Mouse (Mus musculus) forebrain, embryonic 16.5 days (tissue): ENCODE data around the gene Mitf. TPM values are rescaled to one million over a fixed set of nuclear protein-coding genes. Genes with fewer than 3 reads are reported as not detected.

Source experiments
- ATAC-seq: fragments of 200-750 bp; cut with Nextera tagmentation; 2 replicates; pipeline ENCODE4 v1.8.0; 2017; ENCODE audit warnings: mild to moderate bottlenecking, moderate library complexity
- H3K27ac ChIP-seq: fragments of 300-500 bp; sonication (generic); 2 replicates; pipeline ENCODE4 v1.5.1; 2014; ENCODE audit warnings: low read length, control low read depth
- H3K27me3 ChIP-seq: fragments of 300-500 bp; sonication (generic); replicated peaks from 2 replicates; pipeline ENCODE4 v1.6.1; 2014; ENCODE audit warnings: low read length; ENCODE audit not compliant: control insufficient read depth, insufficient read depth
- H3K36me3 ChIP-seq: fragments of 300-500 bp; sonication (generic); 2 replicates; pipeline ENCODE4 v1.6.1; 2014; ENCODE audit not compliant: control insufficient read depth, insufficient read depth
- H3K4me1 ChIP-seq: fragments of 300-500 bp; sonication (generic); replicated peaks from 2 replicates; pipeline ENCODE4 v1.6.1; 2014; ENCODE audit warnings: low read length; ENCODE audit not compliant: control insufficient read depth, insufficient read depth
- H3K4me2 ChIP-seq: fragments of 300-500 bp; sonication (generic); 2 replicates; pipeline ENCODE4 v1.6.1; 2014; ENCODE audit warnings: mild to moderate bottlenecking, low read length, control low read depth
- H3K4me3 ChIP-seq: fragments of 300-500 bp; sonication (generic); replicated peaks from 2 replicates; pipeline ENCODE4 v1.5.1; 2014; ENCODE audit warnings: mild to moderate bottlenecking, low read length, control low read depth
- H3K9ac ChIP-seq: fragments of 300-500 bp; sonication (generic); replicated peaks from 2 replicates; pipeline ENCODE4 v1.6.1; 2014; ENCODE audit warnings: low read depth, low read length, control low read depth
- H3K9me3 ChIP-seq: fragments of 300-500 bp; sonication (generic); 2 replicates; pipeline ENCODE4 v1.6.1; 2016; ENCODE audit warnings: low read length; ENCODE audit not compliant: control insufficient read depth
- WGBS: fragments of 180-500 bp; shearing (Covaris S2); extraction: QIAGEN DNeasy Blood & Tissue Kit; methylation state at CpG from one replicate; pipeline ENCODE4 v1.1.7; 2014; 5-methylcytosine and 5-hydroxymethylcytosine counted together
- polyA plus RNA-seq: library from polyadenylated mRNA; unstranded; fragments of >200 nt; fragmentation: Nextera tagmentation; extraction: Ambion mirVana; gene quantifications from 2 replicates; pipeline ENCODE4 v1.2.1, GENCODE M21; 2015

Mitf gene
- polyA plus RNA-seq, 1 experiment from 2014 or later, result 0.84 TPM

- no peaks in the 10 kb centered on the region for H3K36me3 ChIP-seq
- no peak overlapping the region for H3K9ac ChIP-seq
- no peak overlapping the region for H3K4me2 ChIP-seq
- WGBS, result 90% methylated on average over 8 of the region's 8 CpGs
- no peaks in the 10 kb centered on the region for H3K27me3 ChIP-seq
- no peaks in the 10 kb centered on the region for H3K9me3 ChIP-seq
- H3K4me3 ChIP-seq, result no peak overlapping the region
- no peak overlapping the region for H3K27ac ChIP-seq
- H3K4me1 ChIP-seq, result no peaks in the 10 kb centered on the region
- no peak for ATAC-seq
Observed at GRCm38 (mm10) chr6:97914768-97915167, 107.9 kb downstream of the Mitf start.

GRCm38 (mm10) chr6:97916386-97916903 is 109.6 kb downstream of the Mitf start:
- Histone ChIP-seq H3K9ac (no peak overlapping the region), H3K9me3 (no peaks in the 10 kb centered on the region), H3K4me2 (no peak overlapping the region), H3K27ac (no peak overlapping the region), H3K36me3 (no peaks in the 10 kb centered on the region), H3K4me1 (no peaks in the 10 kb centered on the region), H3K27me3 (no peaks in the 10 kb centered on the region), H3K4me3 (no peak overlapping the region)
- ATAC-seq, result no peak
- 60% methylated on average over 7 of the region's 7 CpGs for WGBS

- Histone ChIP-seq H3K4me3 (no peak overlapping the region), H3K36me3 (no peaks in the 10 kb centered on the region), H3K9ac (no peak overlapping the region), H3K27me3 (no peaks in the 10 kb centered on the region), H3K4me2 (no peak overlapping the region), H3K4me1 (no peaks in the 10 kb centered on the region), H3K27ac (no peak overlapping the region), H3K9me3 (no peaks in the 10 kb centered on the region)
- ATAC-seq, result no peak
- WGBS, result 65% methylated on average over 4 of the region's 4 CpGs
Observed at GRCm38 (mm10) chr6:97918051-97918450, 111.2 kb downstream of the Mitf start.

- WGBS, result 72% methylated on average over 7 of the region's 7 CpGs
- H3K9ac ChIP-seq, result no peak overlapping the region
Observed at GRCm38 (mm10) chr6:97918481-97918880, 111.6 kb downstream of the Mitf start.

GRCm38 (mm10) chr6:97919287-97919686 is 112.4 kb downstream of the Mitf start:
- no peaks in the 10 kb centered on the region for H3K36me3 ChIP-seq
- no peaks in the 10 kb centered on the region for H3K27me3 ChIP-seq
- H3K4me2 ChIP-seq, result no peak overlapping the region
- 48% methylated on average over 8 of the region's 8 CpGs for WGBS
- ATAC-seq, result no peak
- H3K4me3 ChIP-seq, result no peak overlapping the region
- no peak overlapping the region for H3K9ac ChIP-seq
- no peak overlapping the region for H3K27ac ChIP-seq
- no peaks in the 10 kb centered on the region for H3K9me3 ChIP-seq
- no peaks in the 10 kb centered on the region for H3K4me1 ChIP-seq

More at GRCm38 (mm10) chr6:97918481-97918880, 111.6 kb downstream of the Mitf start:
- no peak overlapping the region for H3K27ac ChIP-seq
- no peak overlapping the region for H3K4me2 ChIP-seq
- no peak overlapping the region for H3K4me3 ChIP-seq
- no peaks in the 10 kb centered on the region for H3K9me3 ChIP-seq
- no peak for ATAC-seq
- H3K36me3 ChIP-seq, result no peaks in the 10 kb centered on the region
- no peaks in the 10 kb centered on the region for H3K4me1 ChIP-seq
- no peaks in the 10 kb centered on the region for H3K27me3 ChIP-seq

GRCm38 (mm10) chr6:97921591-97921990 is 114.7 kb downstream of the Mitf start:
- Histone ChIP-seq H3K9ac (no peak overlapping the region), H3K4me3 (no peak overlapping the region), H3K4me1 (no peaks in the 10 kb centered on the region), H3K4me2 (no peak overlapping the region), H3K9me3 (no peaks in the 10 kb centered on the region), H3K27me3 (no peaks in the 10 kb centered on the region), H3K27ac (no peak overlapping the region), H3K36me3 (no peaks in the 10 kb centered on the region)
- no peak for ATAC-seq
- WGBS, result 93% methylated on average over 6 of the region's 6 CpGs

- no peak for ATAC-seq
- 95% methylated on average over 3 of the region's 3 CpGs for WGBS
- H3K9me3 ChIP-seq, result no peaks in the 10 kb centered on the region
- H3K4me1 ChIP-seq, result no peaks in the 10 kb centered on the region
- no peak overlapping the region for H3K4me3 ChIP-seq
- no peak overlapping the region for H3K27ac ChIP-seq
- H3K36me3 ChIP-seq, result no peaks in the 10 kb centered on the region
- no peaks in the 10 kb centered on the region for H3K27me3 ChIP-seq
- no peak overlapping the region for H3K9ac ChIP-seq
- no peak overlapping the region for H3K4me2 ChIP-seq
Observed at GRCm38 (mm10) chr6:97924221-97924620, 117.4 kb downstream of the Mitf start.

- H3K9me3 ChIP-seq, result no peaks in the 10 kb centered on the region
- 74% methylated on average over 3 of the region's 3 CpGs for WGBS
- ATAC-seq, result no peak
- no peaks in the 10 kb centered on the region for H3K27me3 ChIP-seq
- H3K36me3 ChIP-seq, result no peaks in the 10 kb centered on the region
- H3K4me3 ChIP-seq, result no peak overlapping the region
- H3K4me2 ChIP-seq, result no peak overlapping the region
- H3K27ac ChIP-seq, result no peak overlapping the region
- H3K4me1 ChIP-seq, result no peaks in the 10 kb centered on the region
- no peak overlapping the region for H3K9ac ChIP-seq
Observed at GRCm38 (mm10) chr6:97929051-97929450, 122.2 kb downstream of the Mitf start.

GRCm38 (mm10) chr6:97929466-97929865 is 122.6 kb downstream of the Mitf start:
- H3K4me1 ChIP-seq, result no peaks in the 10 kb centered on the region
- no peak overlapping the region for H3K4me2 ChIP-seq
- no peak overlapping the region for H3K9ac ChIP-seq
- H3K36me3 ChIP-seq, result no peaks in the 10 kb centered on the region
- no peak overlapping the region for H3K27ac ChIP-seq
- 73% methylated on average over 7 of the region's 7 CpGs for whole genome bisulfite sequencing
- H3K9me3 ChIP-seq, result no peaks in the 10 kb centered on the region
- no peak for ATAC-seq
- no peak overlapping the region for H3K4me3 ChIP-seq
- H3K27me3 ChIP-seq, result no peaks in the 10 kb centered on the region

GRCm38 (mm10) chr6:97937139-97937538 is 130.3 kb downstream of the Mitf start:
- Histone ChIP-seq H3K27me3 (peaks cover 5% of the 10 kb centered on the region; the same call in 1 of the 2 replicates), H3K4me3 (no peak overlapping the region), H3K36me3 (no peaks in the 10 kb centered on the region), H3K9me3 (no peaks in the 10 kb centered on the region), H3K4me2 (no peak overlapping the region), H3K4me1 (peaks cover 17% of the 10 kb centered on the region), H3K9ac (no peak overlapping the region), H3K27ac (no peak overlapping the region)
- no peak for ATAC-seq
- 48% methylated on average over 5 of the region's 5 CpGs for whole genome bisulfite sequencing
